Mouse (Mus musculus) cerebellum, adult 2 months (tissue): Measurements from ENCODE around the gene Slc35g1.

Experiments used
- CTCF ChIP-seq: fragments of 200-500 bp; IDR thresholded peaks from 2 replicates; pipeline ENCODE4 v1.5.1; 2011; ENCODE audit warnings: low read depth, mild to moderate bottlenecking, control low read depth, low read length, moderate library complexity, borderline replicate concordance; ENCODE audit not compliant: insufficient read depth
- POLR2A ChIP-seq: fragments of 200-500 bp; IDR thresholded peaks from 2 replicates; pipeline ENCODE4 v1.6.1; 2011; ENCODE audit warnings: low read length, control low read depth, borderline replicate concordance; ENCODE audit not compliant: insufficient read depth

DNA sequence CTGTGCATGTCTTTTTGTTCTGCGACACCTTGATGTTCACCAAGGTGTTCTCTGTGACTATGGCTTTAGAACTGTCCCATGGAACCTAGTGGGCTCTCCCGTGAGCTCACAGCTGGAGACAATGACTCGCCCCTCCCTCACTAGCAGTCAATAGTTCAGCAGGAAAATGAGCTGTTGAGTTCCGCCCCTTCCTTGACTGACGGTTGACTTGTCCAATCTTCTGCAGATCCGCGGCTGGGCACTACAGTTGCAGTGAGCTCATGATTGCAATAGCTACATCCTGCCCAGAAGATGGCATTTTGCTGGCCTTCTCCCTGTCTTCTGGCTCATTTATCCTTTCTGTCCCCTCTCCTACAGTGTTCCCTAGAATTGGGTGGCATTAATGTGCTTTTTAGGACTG lies 25.7 kb downstream of the Slc35g1 start:
- no peak for TF ChIP-seq CTCF
- no peak for TF ChIP-seq POLR2A
